Mouse (Mus musculus) heart, postnatal 4 days (tissue): Measurements from ENCODE around the gene Atg13. TPM values are rescaled to one million over a fixed set of nuclear protein-coding genes. Genes with fewer than 3 reads are reported as not detected.

Experiments
- DNase-seq: peaks from one replicate; pipeline ENCODE4 v3.0.0; 2021
- total RNA-seq, 2 experiments: library from RNA; stranded (reverse); gene quantifications; 2 replicates each; pipeline ENCODE4 v1.2.3; 2021

Gene Atg13
- total RNA-seq, 2 experiments from 2014 or later, result 28.4 to 31.1 TPM

DNA sequence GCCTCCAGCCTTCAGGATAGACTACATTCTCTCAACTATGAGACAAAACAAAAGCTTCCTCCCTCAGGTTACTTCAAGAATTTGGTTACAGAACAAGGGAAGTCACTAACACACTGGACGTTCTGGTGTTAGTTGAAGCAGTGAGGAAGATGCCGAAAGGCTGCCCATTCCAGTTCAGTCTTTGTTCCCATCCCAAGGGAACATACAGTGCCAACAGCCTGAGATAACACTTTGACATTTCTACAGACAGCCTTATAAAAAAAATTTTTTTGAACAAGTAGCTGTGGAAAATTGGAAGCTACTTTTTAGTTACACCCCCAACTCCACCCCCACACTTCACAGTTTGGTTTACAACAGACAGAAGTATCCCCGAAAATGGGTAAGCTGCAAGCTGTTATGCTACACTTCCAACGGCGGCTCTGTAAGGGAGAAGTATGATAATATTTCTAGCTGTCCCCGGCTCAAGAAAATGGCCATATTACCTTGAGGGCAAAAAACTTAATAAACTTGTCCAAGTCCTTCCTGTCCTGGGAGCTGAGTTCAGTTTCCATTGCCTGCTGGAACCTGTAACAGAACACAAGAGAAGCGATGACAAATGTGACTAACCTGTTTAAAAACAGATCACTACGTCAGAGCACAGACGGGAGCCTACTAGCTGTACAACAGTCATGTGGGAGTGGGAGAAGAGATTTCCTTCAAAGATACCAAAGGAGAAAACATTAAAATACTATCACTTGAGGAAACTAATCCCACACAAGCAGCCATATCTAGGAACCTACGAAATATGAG lies 14.7 kb downstream of the Atg13 start:
- no peak for DNase-seq

DNA sequence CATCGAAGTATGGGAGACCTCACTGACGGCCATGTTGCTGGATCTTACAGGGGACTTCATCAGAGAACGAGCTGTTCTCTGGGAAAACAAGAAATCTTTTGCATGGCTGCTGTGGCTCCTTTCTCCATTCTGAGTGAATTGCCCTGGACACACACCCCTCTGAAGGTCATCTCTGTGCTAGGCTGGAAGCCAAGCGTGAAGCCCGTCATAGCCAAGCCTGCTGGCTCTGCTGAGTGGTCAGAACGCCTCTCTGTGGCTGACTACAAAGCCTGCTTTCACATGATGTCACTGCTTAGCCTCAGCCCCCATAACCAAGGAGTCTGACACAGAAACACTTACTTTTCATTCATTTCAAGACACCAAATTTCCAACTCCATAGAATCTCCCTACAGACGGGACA lies 20.9 kb downstream of the Atg13 start:
- DNase-seq, result peak; percentile 81

DNA sequence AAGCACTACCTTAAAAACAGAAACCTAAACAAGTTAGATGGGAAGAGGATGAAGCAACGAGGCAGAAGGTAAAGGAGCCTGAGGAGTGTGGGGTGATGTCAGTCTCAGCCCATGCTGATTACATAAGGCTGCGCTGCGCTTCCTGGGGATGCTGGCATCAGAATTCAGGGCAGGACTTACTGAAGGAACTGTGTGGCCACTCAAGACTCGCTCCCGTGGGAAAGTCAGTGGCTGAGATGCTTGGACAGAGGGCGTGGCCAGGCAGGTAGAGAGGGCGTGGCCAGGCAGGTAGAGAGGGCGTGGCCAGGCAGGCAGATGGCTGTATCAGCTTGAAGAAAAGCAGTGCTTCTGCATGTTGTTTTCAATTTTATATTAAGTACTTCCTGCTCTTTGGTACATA lies 26.5 kb downstream of the Atg13 start:
- DNase-seq, result no peak

DNA sequence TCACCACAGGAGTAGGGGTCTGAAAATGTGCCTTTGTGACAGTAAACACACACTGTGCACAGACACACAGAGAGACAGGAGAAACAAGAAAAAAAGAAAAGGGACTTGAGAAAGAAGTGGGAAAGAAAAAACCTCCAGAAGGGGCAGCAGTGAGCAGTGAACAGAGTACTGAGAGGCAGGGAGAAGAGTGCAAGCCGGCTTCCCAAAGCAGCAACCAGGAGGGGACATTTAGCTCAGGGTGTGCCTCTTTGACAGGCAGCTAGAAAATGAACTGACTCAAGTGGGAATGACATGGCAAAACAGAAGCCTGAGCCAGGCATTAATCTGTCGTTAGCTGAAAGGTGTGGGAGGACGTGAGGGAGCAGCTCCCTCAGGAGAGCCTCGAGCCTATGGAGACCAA lies 27.5 kb downstream of the Atg13 start:
- peak; percentile 77 for DNase-seq

DNA sequence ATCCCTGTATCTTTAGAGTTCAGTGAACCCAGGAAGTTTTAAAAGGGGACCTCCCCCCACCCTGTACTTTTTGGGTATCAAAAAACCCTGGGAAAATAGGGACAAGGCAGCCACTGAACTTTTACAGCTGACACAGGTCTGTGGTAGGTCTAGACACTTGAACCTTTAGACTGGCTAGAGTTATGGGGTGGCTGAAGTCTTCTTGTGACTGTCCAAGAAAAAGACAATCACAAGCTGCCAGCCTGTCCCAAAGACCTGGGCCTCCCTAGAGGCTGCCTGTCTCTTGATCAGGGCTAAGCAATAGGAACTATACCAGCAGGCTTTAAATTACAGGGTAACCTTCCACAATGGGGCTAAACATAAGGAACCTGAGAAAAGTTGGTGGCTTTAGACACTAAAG lies 33.4 kb downstream of the Atg13 start:
- no peak for DNase-seq

DNA sequence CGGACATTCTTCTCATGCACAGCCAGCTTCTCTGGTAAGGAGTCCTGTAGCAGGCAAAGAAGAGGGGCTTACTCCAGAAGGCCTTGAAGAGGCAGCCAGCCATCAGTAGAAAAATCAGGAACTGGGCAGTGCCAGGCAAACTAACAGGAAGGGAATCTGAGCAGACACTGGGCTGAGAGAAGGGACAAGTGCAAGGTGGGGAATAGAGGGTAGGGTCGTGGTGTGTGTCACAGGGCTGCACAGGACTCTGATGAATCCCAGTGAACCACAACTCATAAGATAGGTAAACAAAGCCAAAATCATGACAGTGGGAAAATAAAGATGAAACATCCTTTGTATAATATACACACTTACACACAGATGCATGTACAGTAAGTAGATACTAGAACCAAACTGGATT lies 34.0 kb downstream of the Atg13 start:
- DNase-seq, result no peak

DNA sequence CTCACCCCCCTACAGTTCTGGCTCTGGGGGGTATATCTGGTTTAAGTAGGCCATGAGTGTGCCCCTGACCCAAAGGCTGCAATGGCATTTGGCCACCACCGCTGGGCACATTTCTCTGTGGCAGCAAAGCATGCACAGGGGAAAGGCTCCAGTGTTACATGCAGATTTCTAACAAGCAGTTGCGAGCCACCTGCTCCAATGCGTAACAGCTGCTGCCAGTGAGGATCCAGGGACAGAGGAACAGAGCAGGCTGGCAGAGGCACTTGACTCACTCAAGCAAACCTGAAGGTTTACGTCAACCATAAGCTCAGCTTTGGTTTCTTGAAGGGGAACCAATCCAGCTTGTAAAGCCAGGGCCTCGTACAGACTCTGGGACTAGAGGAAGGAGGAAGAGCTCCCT lies 35.5 kb downstream of the Atg13 start:
- no peak for DNase-seq

DNA sequence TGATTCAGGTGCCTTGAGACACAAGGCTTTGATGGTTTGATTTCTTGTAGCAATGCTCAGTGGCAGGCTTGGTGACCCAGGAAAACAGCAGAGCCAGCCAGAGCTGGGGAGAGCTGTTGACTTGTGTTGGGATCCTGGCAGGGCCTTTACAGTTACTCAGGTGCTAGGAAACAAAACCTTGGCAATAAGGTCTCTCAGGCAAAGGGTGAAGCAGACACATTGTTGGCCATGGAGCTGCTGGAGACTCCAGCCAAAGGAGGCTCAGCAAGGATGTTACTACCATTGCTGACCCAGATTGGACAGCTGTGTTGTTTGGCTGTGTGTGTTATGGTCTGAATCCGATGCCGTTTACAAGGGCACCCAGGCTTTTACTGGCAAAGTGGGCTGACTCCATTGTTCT lies 36.8 kb downstream of the Atg13 start:
- DNase-seq, result no peak

DNA sequence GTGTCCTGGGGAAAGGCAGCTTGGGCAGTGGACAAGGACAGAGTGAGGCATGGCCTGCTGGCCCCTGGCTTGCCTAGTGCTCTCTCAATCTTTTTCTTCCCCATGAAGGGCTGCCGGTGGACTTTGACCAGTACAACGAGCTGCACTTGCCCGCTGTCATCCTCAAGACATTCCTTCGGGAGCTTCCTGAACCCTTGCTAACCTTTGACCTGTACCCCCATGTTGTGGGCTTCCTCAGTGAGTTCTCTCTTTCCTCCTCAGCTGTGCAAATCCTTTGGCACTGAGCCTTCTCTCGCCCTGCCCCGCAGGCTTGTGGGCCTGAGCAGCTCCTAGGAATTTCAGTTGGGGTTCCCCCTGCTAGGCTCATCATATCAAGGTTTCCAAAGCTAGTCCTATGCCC lies 40.3 kb downstream of the Atg13 start:
- DNase-seq, result no peak

DNA sequence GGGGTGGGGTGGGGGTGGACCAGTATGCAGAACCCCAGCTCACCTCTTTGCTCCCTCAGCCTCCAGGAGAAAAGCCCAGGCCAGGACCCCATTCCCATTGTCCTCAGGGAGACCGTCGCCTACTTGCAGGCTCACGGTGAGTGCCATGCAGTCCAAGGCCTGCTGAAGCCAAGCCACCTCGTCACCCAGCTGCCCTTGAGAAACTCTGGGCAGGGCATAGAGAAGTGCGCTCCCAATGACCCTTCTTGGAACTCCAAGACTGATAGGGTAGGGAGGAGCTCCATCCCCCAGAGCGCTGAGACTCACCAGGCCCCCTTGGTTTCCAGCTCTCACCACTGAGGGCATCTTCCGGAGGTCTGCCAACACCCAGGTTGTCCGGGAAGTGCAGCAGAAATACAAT lies 41.0 kb downstream of the Atg13 start:
- no peak for DNase-seq

DNA sequence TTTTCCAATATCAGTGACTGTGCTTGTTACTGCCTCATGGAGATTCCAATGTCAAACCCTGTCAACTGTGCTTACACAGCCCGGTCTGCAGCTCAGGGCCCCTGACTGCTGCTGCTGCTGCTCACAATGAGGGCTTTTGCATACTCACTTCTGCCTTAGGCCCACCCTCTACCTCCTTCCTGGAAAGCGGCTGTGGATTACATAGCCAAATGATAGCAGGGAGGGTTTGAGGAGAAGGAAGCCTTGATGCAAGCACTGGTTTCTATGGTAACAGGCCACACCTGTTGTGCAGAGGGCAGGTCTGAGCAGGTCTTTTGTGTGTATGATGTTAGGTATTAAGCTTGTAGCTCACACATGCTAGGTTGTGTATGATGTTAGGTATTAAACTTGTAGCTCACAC lies 42.6 kb downstream of the Atg13 start:
- DNase-seq, result no peak

DNA sequence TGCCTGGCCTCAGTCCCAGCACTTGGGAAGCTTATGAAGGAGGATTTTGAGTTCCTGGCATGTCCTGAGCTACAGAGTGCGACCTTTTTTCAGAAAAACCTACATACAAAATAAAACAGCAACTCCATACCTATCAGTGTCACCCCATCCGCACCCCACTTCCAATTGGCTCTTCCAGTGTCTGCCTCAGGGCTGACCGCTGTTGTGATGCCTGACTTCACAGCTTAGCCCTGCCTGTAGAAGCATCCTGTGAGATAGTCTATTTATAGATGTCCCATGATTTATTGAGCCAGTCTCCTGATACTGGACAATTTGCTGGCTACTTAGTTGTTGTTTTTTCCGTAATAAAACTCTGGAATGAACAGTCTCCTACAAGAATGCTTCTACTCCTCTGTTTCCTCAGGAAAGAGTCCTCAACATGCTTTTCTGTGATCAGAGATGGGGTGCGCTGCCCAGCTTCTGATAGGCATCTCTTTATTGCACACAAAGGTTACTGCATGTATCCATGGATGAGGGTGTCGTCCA lies 43.9 kb downstream of the Atg13 start:
- DNase-seq, result no peak

DNA sequence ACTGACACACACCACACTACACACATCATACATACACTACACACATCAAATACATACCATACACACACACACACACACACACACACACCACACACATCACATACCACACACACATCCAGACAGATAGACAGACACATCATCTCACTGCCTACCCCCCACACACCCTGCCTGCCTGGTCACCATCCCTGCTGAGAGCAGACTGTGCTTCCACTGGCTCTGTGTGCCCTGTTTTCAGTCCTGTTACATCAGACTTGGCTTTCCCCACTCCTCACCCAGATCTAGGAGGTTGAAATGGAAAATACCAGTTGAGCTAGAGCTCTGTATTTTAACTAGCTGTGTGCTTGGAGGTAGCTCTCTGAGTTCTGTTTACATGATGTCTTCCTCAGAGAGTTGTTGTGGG lies 45.6 kb downstream of the Atg13 start:
- no peak for DNase-seq

DNA sequence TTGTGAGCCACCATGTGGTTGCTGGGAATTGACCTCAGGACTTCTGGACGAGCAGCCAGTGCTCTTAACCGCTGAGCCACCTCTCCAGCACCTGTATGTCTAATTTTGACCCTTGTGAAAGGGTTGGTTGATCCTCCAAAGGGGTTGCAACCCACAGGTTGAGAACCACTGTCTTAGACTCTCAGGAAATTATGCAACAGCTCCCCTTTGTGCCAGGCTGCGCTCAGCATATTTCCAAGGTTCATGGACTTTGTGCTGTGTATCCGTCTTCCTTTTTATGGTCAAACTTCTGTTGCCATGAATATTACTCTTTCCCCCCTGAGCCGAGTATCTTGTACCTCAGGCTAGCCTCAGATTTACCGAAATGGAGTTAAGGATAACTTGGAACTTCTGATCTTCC lies 49.4 kb downstream of the Atg13 start:
- DNase-seq, result no peak

DNA sequence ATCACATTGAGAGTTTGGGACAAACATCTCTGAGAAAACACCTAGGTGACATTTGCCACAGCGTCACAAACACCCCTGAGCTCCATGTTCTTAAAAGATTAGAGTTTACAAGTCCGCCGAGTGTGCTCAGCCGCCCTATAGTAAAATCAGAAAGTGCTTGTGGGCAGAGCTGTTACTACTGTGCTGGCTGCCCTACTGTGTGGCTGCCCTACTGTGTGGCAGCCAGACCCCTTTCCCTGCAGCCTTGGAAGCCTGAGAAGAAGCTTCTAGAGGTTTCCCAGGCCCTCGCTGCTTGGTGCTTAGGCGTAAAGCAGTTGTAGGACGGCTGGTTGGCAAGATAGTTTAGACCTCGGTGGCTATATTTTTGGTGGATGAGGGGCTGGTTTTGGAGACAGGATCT lies 50.7 kb downstream of the Atg13 start:
- no peak for DNase-seq

DNA sequence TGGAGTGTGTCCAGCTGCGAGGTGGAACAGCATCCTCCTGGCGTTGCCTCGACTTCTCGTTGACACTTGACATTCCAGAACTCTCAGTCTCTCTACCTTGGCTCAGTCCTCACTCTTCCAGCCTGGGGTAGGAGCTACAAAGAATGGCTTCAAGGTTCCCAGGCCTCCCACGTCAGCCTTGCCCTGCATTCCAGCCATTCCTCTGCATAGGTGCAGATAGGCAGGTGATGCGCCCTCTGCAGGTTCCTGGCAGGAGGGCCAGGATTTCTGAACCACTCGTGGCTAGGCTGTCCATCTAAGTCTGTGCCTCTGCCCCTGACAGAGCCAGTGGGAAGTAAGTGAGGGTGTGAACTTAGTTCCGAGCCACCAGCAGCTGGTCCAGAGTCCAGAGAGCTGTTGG lies 53.6 kb downstream of the Atg13 start:
- DNase-seq, result no peak

DNA sequence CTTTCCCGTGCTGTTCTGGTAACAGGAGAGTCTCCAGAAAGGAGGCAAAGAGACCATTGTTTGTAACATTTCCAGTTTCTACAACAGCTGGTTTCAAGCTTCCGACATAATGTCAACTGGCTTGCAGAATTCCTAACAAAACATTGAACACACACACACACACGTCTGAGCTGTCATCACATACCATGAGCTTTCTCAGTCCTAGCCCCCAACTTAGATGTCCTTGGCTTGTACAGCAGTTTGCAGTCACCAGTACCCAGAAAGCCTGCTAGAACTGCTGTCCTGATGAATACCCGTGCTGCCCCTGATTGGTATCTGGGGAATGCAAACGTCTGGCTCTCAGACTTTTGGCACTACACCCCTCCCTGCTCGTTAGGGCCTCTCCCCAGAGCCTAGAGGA lies 54.5 kb downstream of the Atg13 start:
- no peak for DNase-seq

DNA sequence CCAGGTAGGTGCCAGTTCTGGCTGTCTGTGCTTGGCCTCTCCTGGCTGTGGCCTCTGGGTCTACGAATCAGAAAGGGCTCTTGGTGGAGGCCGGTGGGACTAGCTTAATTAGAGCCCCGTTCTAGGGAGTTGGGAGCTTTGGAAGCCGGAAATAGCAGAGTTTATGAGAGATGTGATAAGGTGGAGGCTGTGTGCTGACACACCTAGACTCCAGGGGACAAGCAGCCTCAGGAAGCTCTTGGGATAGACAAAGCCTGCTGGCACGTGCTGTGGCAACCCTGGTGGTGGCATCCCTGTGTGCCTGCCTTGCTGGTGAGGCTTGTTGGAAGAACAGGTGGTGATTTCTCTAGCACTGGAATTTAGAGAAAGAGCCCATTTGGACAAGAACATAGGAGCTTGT lies 55.0 kb downstream of the Atg13 start:
- DNase-seq, result no peak

DNA sequence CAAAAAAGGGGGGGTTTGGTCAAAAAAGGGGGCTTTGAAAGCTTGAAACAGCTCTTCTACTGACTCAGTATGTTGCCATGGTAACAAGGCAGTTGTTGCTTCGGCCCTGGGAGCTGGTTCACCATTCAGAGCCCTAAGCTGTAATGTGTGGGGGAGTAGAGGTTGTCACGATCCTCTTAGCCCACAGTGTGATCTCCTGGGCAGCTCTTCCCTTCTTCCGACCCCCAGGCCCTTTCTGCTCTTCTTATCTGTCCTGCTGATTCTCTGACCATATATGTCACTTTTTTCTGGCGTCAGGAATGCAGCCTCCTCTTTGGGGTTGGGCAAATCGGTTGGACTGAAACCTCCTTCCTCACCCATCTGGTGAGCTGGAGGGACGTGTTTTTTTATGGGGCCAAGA lies 57.5 kb downstream of the Atg13 start:
- DNase-seq, result no peak

DNA sequence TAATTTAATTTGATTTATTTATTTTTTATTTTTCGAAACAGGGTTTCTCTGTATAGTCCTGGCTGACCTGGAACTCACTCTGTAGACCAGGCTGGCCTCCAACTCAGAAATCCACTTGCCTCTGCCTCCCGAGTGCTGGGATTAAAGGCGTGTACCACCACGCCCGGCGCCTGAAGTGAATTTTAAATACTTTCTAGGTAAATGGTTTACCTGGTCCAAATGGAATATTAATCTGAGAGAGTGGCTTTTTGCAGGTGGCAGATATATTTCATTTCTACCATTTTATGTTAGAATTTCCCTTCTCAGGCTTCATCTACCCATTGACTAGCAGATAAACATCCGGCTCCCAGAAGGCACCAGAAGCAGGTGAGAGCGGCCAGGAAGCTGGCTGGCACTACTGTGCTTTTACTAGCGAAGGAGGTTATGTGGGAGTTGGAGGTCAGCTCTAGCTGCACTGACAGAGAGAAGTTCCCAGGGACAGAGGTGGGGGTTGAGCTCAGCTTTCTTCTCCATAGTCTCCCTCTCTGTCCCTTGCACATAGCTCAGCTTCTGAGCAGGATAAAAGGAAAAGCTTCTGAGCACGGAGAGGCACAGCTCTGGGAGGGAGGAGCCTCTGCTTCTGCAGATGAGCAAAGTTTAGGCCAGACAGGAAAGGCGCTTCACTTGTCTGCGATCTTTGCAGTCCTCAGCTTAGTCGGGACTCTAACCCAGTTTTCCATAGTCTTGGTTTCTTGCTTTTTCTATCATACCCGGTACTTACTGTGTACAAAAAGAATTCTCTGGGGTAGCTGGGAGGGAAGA lies 58.7 kb downstream of the Atg13 start:
- no peak for DNase-seq

DNA sequence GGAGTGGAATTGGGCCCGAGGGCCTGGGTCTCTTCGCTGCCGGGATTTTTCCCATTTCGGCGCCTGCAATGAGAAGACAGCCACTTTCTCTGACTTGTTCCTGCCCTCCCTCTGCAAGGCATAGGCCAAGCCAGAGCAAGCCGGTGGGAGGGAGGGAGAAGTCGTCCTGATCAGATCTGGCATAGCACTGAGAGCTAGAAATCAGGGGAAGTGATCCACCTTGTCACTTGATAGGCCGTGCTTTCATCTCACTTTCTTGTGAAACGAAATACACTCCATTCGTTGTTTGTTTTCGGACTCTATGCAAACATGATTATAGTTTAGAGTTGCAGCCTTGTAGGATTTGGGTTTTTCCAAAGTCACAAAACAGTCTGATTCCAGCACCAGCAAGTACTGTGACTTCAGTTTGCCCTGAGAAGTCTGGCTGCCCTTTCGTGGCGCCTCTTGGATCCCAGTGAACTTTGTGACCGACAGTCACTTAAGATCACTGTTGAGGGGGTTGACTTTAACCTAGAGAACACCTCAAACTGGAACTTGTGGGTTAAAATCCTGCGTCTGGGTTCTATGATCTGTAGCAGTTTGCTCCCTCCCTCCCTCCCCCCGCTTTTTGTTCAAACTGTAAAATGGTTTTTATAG lies 59.9 kb downstream of the Atg13 start:
- no peak for DNase-seq

DNA sequence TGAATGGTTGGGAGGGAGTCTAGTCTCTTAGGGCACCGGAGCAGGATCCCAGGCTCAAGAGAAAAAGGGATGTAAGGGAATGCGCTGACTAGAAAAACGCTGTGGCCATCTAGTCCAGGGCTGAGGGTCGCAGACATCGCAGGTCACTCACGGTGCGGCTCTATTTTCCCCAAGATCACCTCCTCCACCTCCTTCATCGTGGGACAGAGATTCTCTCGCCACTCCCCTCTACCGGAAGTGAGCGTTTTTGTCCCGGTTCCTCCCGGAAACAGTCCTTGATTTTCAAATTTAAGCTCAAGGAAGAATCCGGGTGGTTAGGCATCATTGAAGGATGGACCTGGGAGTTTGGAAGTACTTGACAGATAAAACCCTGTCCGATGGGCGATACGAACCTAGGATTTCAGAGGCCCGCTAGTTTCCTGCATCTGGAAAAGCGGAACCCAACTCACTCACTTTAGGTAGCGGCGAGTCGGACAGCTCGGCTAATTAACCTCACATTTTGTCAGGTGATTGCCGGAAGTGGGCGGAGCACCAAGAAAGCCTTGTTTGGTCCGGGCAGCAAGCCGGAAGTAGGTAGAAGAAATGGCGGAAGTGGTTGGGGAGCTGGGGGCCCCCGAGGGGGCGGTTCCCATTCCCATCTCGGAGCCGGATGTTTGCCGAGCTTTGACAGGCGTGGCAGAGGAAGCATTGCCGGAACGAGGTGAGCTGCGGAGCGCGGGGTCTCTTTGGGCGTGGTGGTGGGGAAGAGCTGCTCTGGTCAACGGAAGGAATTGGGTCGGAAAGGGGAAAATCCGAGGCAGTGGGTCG lies 60.6 kb downstream of the Atg13 start, which contains the start of the genes Zfp408 and Arhgap1:
Gene Zfp408 (minus strand): TSS at position 239 of the 807 bp plus-strand sequence.
Gene Arhgap1 (plus strand): TSS at position 308 of the 807 bp plus-strand sequence.
- peak; percentile 98 for DNase-seq
